Mouse (Mus musculus) mouse embryonic stem cell (cell line): Measurements from ENCODE around the gene Ppp2r5d.

ENCODE experiments used
- in situ Hi-C, 2 experiments: fragments of 300-500 bp; cut with MboI; formaldehyde crosslinking; loops; 1 replicate in 1 of 2; 3 replicates in 1 of 2; pipeline ENCODE4 v1.14.3; 2019 to 2020; ENCODE audit warnings: low sequenced_read_pairs in 2 of 2, low pct_unique_long_range_greater_than_20kb in 1 of 2, mixed read lengths in 1 of 2; ENCODE audit not compliant: unreplicated experiment in 1 of 2

The Ppp2r5d gene

DNA sequence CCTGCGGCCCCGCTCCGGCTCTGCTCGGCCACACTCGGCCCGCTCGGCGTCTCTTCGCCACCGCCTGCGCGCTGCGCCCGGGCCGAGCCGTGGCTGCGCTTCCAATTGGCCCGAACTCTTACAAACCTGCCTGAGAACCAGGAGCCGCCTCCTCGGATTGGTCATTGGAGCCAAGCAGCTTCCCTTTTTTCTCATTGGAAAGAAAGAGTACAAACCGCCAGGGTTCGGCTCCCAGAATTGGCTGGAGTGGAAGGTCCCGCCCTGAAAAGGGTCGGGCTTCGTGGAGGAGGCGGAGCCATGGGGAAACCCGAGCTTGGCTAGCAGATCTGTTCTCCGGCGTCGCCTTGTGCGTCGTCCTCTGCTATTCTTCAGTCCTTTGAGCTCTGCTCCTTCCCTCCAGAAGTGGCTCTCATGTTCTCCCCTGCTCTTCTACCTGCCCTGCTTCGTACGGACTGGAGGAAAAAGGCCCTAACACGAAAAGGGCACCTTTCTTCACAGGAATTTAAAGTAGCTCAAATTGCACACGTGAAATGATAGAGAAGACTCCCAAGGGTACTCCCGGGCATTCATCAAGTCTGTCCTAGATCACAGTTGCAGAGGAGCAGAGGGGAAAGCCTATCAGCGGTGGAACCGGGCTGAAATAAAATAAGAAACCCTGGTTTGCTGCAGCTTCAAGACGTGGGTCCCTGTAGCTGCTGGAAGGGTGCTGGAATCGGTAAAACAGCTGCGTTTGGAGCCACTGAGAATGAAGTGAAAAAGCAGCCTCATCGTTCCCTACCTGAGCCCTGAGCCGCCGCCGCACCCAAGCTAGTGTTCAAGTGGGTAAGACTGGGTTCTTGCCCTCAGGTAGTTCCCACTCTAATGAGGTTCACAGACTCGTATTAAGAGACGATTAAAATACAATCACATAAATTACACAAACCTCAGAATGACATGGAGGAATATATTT is at the start of gene Ppp2r5d:
Gene Ppp2r5d (minus strand): TSS at position 225 of the 949 bp plus-strand sequence.
- in situ Hi-C loops = no loop called here

GRCm38 (mm10) chr17:46751794-46752556 is 47.1 kb upstream of the Ppp2r5d start, which contains the start of gene Cnpy3:
TSS of gene Cnpy3 (minus strand) at chr17:46752214.
- in situ Hi-C loops = loop anchor here in 1 of 2 experiments (25.0 kb wide), 1 partner anchor 260 kb away; the partner anchor contains the start of gene Ubr2

DNA sequence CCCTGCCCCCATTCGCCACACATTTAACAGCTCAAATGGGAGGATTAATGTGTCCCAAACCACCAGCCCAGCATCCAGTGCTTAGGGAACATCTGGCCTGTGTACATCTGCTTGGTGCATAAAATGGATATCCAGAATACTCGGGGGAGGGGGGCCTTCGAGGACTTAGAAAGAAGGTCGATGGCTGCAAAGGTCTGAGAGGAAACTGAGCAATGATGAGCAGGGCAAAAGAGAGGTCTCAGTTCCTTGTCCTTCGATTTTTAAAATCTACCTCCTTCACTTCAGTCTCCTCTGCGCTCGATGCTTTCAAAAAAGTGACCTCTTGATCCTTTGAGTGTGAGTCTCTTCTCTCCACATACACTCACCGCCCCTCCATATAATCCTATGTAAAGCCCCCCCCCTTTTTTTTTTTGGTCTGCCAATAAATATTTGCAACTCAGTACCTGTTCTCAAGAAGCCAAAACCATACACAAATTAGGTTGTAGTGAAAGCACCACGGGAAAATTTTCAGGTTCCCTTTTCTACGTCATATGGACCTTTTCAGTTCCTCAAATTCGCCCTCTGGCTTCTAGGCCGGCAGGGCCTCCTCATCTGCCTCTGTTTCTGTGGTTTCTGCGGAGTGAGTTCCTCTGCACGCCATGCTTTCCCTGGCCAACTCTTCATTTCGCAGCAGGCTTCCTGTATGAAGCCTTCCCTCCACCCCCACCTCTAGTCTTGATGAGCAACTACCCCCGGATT is 46.3 kb upstream of the Ppp2r5d start:
- in situ Hi-C loops = loop anchor here in 1 of 2 experiments (25.0 kb wide), 1 partner anchor 261 kb away; the partner anchor contains the start of gene Ubr2

DNA sequence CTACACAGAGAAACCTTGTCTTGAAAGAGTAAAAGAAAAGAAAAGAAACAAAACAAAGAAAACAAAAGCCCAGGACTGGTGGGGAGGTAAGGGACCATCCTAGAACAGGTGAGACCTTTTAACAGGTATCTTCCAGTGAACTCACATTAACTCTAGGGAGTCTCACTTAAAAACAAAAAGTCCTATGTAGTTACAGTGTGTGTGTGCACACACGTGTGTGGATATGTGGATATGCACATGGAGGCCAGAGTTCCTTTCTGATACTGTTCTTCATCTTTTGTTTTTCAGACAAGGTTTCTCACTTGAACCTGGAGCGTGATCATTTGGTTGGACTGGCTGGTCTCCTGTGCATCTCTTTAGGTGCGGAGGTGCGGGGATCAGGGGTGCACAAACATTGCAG is 45.7 kb upstream of the Ppp2r5d start:
- in situ Hi-C loops = loop anchor here in 1 of 2 experiments (25.0 kb wide), 1 partner anchor 262 kb away; the partner anchor contains the start of gene Ubr2

DNA sequence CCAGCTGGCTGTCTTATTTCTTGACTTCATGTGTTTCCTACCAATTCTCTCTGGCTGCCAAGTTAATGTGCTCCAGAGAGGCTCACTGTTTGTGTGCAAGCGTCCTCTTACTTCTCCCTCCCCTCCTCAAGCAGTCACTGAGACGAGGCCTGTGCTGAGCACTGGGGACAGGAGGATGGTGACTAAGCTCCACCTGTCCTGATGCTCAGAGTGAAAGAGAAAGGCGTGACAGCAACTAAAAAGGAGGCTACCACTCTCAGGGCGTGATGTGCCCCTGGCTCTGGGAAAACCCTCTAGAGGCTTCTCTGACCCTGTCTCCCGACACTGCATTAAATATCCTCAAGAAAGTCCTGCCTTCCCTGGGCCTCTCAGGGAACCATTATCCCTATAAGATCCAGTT is 44.4 kb upstream of the Ppp2r5d start:
- in situ Hi-C loops = no loop called here

- in situ Hi-C loops = no loop called here
Measured at GRCm38 (mm10) chr17:46747806-46748205, 42.9 kb upstream of the Ppp2r5d start.

DNA sequence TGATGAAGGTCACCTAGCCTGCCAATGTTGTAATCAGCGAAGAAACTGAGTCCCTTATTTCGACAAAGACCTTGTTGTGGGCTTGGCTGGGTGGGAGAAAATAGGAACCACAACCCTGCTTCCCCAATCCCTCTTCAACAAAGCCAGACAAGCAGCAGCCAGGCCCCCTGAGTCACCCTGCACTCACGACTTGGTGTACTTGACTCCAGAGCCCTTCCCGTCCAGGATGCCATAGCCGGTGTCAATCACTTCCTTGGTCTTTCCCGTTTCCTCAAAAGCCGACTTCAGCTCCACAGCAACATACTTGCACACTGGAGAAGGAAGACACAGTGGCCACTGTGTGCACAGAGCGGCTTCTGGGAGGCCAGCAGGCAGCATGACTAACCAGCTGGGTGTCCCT is 42.3 kb upstream of the Ppp2r5d start:
- in situ Hi-C loops = no loop called here

DNA sequence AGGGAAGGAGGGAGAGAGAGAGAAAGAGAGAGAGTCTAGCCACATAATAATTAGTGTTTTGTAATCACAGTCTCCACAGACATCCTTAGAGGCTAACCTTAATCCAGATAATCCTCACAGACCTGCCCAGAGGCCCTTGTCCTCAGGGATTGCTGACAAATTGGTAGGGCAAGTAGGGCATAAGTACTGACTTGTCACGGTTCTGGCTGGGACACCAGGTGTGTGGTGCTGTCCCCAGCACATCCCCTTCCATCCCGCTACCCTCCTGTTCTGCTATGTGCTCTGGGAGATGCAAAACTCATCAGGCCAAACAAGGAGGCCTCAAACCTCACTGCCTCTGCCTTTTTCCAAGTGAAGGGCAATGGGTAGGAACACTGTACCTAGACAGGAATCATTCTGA is 40.6 kb upstream of the Ppp2r5d start:
- in situ Hi-C loops = no loop called here

DNA sequence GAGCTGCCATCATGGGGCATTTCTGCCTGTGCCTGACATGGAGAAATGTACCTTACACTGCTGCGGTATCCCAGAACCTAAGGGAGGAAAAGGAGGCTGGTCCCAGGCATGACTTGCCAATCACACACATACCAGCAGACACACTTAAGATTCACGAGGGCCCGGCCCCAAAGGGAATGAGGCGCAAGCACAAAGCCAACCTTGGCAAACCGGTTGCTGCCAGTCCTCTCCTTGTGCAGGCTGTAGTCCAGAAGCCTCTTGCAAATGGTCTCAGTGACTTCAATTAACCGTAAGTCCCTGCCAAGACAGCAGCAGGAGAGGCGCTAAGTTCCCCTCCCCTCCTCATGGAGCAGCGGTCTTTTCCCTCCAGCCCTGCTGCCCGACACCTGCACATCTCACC is 38.1 kb upstream of the Ppp2r5d start:
- in situ Hi-C loops = no loop called here

- in situ Hi-C loops = no loop called here
Measured at GRCm38 (mm10) chr17:46741305-46741704, 36.4 kb upstream of the Ppp2r5d start.

GRCm38 (mm10) chr17:46736160-46736559 is 31.2 kb upstream of the Ppp2r5d start:
- in situ Hi-C loops = no loop called here

- in situ Hi-C loops = no loop called here
Measured at GRCm38 (mm10) chr17:46735287-46735686, 30.4 kb upstream of the Ppp2r5d start.

GRCm38 (mm10) chr17:46734055-46734454 is 29.1 kb upstream of the Ppp2r5d start:
- in situ Hi-C loops = no loop called here

GRCm38 (mm10) chr17:46728904-46729318 is 24.0 kb upstream of the Ppp2r5d start, which contains the start of gene Gnmt:
TSS of gene Gnmt (minus strand) at chr17:46729168.
- in situ Hi-C loops = no loop called here

GRCm38 (mm10) chr17:46728496-46728895 is 23.6 kb upstream of the Ppp2r5d start:
- in situ Hi-C loops = no loop called here

DNA sequence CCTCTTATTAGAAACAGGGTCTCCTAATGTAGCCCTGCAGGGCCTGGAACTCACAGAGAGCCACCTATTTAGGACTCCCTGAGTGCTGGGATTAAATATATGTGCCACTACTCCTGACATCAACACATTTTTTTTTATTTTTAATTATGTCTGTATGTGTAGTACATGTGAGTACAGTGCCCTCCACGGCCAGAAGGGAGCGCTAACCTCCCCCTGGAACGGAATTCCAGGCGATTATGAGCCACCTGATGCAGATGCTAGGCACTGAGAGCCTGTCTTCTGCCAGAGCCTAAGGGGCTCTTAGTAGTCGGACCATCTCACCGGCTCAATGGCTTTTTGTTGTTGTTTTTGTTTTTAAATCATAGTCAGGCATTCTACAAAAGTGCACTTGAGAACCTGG is 23.1 kb upstream of the Ppp2r5d start:
- in situ Hi-C loops = no loop called here

DNA sequence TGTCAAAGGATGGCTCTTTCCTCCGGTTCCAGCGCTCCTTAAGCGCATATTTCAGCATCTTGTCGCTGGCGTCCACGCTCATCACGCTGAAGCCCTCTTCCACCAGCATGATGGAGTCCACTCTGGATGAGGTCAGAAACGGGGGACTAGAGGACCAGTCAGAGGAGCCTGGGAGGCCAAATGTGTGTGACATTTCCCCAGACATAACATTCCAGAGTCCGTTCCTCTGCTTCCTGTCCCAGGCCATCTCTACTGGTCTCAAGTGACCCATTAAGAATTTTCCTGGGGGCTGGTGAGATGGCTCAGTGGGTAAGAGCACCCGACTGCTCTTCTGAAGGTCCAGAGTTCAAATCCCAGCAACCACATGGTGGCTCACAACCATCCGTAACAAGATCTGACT is 22.4 kb upstream of the Ppp2r5d start:
- in situ Hi-C loops = no loop called here
